Mouse (Mus musculus): ENCODE measurements around the gene Txlna. TPM values are rescaled to one million over a fixed set of nuclear protein-coding genes. Genes with fewer than 3 reads are reported as not detected.

The Txlna gene
- total and polyA plus RNA-seq, 3 experiments, result 68.9 to 69.5 TPM; not detected in 1

DNA sequence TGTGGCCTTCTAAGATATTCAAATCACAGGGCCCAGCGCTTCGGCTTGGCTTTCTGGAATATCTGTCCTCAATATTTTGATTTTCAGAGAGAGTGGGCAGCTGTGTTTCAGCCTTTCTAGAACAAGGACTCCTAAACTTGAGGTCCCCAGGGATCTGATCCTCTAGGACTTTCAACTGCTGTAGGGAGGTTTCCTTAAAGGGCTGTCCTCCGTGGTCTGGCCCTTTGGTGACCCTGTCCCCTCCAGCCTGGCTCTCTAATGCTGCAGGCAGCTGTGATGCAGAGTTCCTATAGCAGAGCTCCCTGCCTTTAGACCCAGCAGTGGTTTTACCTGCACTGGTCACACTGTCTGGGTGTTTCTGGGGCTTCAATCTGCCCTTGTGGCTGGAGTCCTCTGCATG, 24.2 kb downstream of the Txlna start:
- Histone ChIP-seq H3K9ac (ENCODE audit: control insufficient read depth, low read depth, low read length, poor library complexity, severe bottlenecking) (no peak overlapping the region), H3K4me1 (ENCODE audit: control insufficient read depth in 1 of 2, insufficient read depth in 2 of 2, low read length in 2 of 2) (no peaks in the 10 kb centered on the region), H3K36me3 (ENCODE audit: control insufficient read depth in 1 of 2, insufficient read depth in 2 of 2, low read length in 2 of 2) (no peaks in the 10 kb centered on the region; a peak in 2 of 4 replicates), H3K27me3 (ENCODE audit: control insufficient read depth in 1 of 2, insufficient read depth in 2 of 2, low read length in 2 of 2) (no peaks in the 10 kb centered on the region), H3K4me3 (ENCODE audit: control insufficient read depth in 1 of 2, insufficient read depth in 1 of 2, low read depth in 2 of 2, low read length in 2 of 2) (no peak overlapping the region), H3K27ac (ENCODE audit: control insufficient read depth, low read depth, low read length) (no peak overlapping the region), H3K9me3 (replicated peaks; ENCODE audit: insufficient read depth, low read length) (no peaks in the 10 kb centered on the region), H3K79me2 (ENCODE audit: control insufficient read depth, insufficient read depth, low read length, poor library complexity) (peaks cover 4% of the 10 kb centered on the region; the same call in 1 of the 2 replicates)
- TF ChIP-seq POLR2AphosphoS2 (IDR thresholded peaks at IDR 0.05; ENCODE audit: low read length), result no peak
- no peak for TF ChIP-seq KAT2A (conservative IDR thresholded peaks at IDR 0.05; ENCODE audit: low read depth, low read length)
- TF ChIP-seq ELF1 (IDR thresholded peaks at IDR 0.05; ENCODE audit: low read depth, low read length), result no peak
- TF ChIP-seq ZC3H11A (IDR thresholded peaks at IDR 0.05; ENCODE audit: low read depth, low read length), result no peak
- no peak for TF ChIP-seq RCOR1 (IDR thresholded peaks at IDR 0.05; ENCODE audit: low read depth, low read length)
- no peak for TF ChIP-seq CHD1 (IDR thresholded peaks at IDR 0.05; ENCODE audit: low read depth, low read length)
- TF ChIP-seq NRF1 (IDR thresholded peaks at IDR 0.05; ENCODE audit: insufficient read depth, low read depth, low read length, poor library complexity, severe bottlenecking), result no peak
- TF ChIP-seq UBTF (IDR thresholded peaks at IDR 0.05; ENCODE audit: borderline replicate concordance, insufficient read depth, low read depth, low read length), result no peak
- no peak for TF ChIP-seq TCF12 (IDR thresholded peaks at IDR 0.05; ENCODE audit: low read depth, low read length)
- TF ChIP-seq CTCF (IDR thresholded peaks at IDR 0.05 in 2 of 3, conservative IDR thresholded peaks at IDR 0.05 in 1 of 3; ENCODE audit: control insufficient read depth in 1 of 3, insufficient read depth in 1 of 3, low read depth in 2 of 3, low read length in 3 of 3, poor library complexity in 1 of 3, severe bottlenecking in 1 of 3), result no peak
- no peak for TF ChIP-seq JUND (IDR thresholded peaks at IDR 0.05; ENCODE audit: low read depth, low read length)
- no peak for TF ChIP-seq CHD2 (IDR thresholded peaks at IDR 0.05; ENCODE audit: low read length)
- TF ChIP-seq USF2 (IDR thresholded peaks at IDR 0.05; ENCODE audit: borderline replicate concordance in 1 of 2, insufficient read depth in 1 of 2, low read depth in 1 of 2, low read length in 2 of 2), result no peak
- no peak for TF ChIP-seq NELFE (IDR thresholded peaks at IDR 0.05; ENCODE audit: low read depth, low read length)
- no peak for TF ChIP-seq SIN3A (IDR thresholded peaks at IDR 0.05; ENCODE audit: low read length)
- TF ChIP-seq HCFC1 (IDR thresholded peaks at IDR 0.05; ENCODE audit: low read depth, low read length), result no peak
- no peak for TF ChIP-seq MAX (IDR thresholded peaks at IDR 0.05; ENCODE audit: low read length)
- no peak for TF ChIP-seq RAD21 (IDR thresholded peaks at IDR 0.05; ENCODE audit: low read depth, low read length)
- no peak for DNase-seq (ENCODE audit: low read depth, low spot score)

DNA sequence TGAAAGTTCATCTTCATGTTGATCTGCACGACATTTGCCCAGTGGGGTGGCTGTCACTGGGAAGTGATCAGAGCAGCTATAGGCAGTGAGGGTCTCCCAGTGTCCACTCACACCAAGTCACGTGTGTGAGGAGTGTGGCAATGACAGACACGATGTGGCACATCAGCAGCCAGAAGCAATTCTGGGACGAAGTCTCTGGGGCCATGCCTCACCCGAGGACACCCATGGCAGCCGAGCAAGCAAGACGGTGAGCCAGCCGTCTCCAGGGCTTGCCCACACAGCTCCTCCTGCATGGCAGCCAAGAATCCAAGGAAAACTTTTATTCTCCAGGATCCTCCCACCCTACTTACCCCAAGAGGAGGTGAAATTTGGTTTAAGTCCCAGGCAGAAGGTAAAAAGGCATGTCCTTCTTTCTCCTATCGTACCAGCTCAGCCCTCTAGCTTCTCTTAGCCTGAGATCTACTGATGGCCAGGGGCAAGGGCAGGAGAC, 25.0 kb downstream of the Txlna start:
- no peak for DNase-seq (ENCODE audit: low read depth, low spot score)
- Histone ChIP-seq H3K9ac (ENCODE audit: control insufficient read depth, low read depth, low read length, poor library complexity, severe bottlenecking) (no peak overlapping the region), H3K4me1 (ENCODE audit: control insufficient read depth in 1 of 2, insufficient read depth in 2 of 2, low read length in 2 of 2) (no peaks in the 10 kb centered on the region), H3K79me2 (ENCODE audit: control insufficient read depth, insufficient read depth, low read length, poor library complexity) (peaks cover 4% of the 10 kb centered on the region; the same call in 1 of the 2 replicates), H3K27me3 (ENCODE audit: control insufficient read depth in 1 of 2, insufficient read depth in 2 of 2, low read length in 2 of 2) (no peaks in the 10 kb centered on the region), H3K9me3 (replicated peaks; ENCODE audit: insufficient read depth, low read length) (no peaks in the 10 kb centered on the region), H3K4me3 (ENCODE audit: control insufficient read depth in 1 of 2, insufficient read depth in 1 of 2, low read depth in 2 of 2, low read length in 2 of 2) (no peak overlapping the region), H3K27ac (ENCODE audit: control insufficient read depth, low read depth, low read length) (no peak overlapping the region), H3K36me3 (ENCODE audit: control insufficient read depth in 1 of 2, insufficient read depth in 2 of 2, low read length in 2 of 2) (no peaks in the 10 kb centered on the region; a peak in 2 of 4 replicates)
- no peak for TF ChIP-seq TBP (IDR thresholded peaks at IDR 0.05; ENCODE audit: low read depth, low read length)
- no peak for TF ChIP-seq RAD21 (IDR thresholded peaks at IDR 0.05; ENCODE audit: low read depth, low read length)

All from MEL (cell line).